Mouse (Mus musculus): ENCODE measurements at regions not wholly inside any gene's neighbourhood (a gene's known extent, or its start where the extent isn't known, plus 50 kb on each side); places are given as distances from the start of the nearest gene placed in this dataset.

- no peak for DNase-seq (ENCODE audit: low spot score in 2 of 2)
Measured at GRCm38 (mm10) chr14:105426597-105427334, 168.4 kb downstream of the Ndfip2 start.

- no peak for DNase-seq (ENCODE audit: low spot score in 2 of 2)
Measured at GRCm38 (mm10) chr14:105417967-105418366, 159.6 kb downstream of the Ndfip2 start.

GRCm38 (mm10) chr14:105417458-105417960 lies 159.1 kb downstream of the Ndfip2 start:
- no peak for DNase-seq (ENCODE audit: low spot score in 2 of 2)

GRCm38 (mm10) chr14:105416964-105417363 lies 158.6 kb downstream of the Ndfip2 start:
- DNase-seq (ENCODE audit: low spot score in 2 of 2): no peak

- no peak for DNase-seq (ENCODE audit: low spot score in 2 of 2)
Measured at GRCm38 (mm10) chr14:105404662-105405061, 146.3 kb downstream of the Ndfip2 start.

GRCm38 (mm10) chr14:105404241-105404640 lies 145.9 kb downstream of the Ndfip2 start:
- no peak for DNase-seq (ENCODE audit: low spot score in 2 of 2)

GRCm38 (mm10) chr14:105403256-105403655 lies 144.9 kb downstream of the Ndfip2 start:
- DNase-seq (ENCODE audit: low spot score in 2 of 2): no peak

- DNase-seq (ENCODE audit: low spot score in 2 of 2): no peak
Measured at GRCm38 (mm10) chr14:105402556-105402955, 144.2 kb downstream of the Ndfip2 start.

- DNase-seq (ENCODE audit: low spot score in 2 of 2): peak; percentile 35 to 44
Measured at GRCm38 (mm10) chr14:105397467-105397866, 139.1 kb downstream of the Ndfip2 start.

- no peak for DNase-seq (ENCODE audit: low spot score in 2 of 2)
Measured at GRCm38 (mm10) chr14:105392079-105392813, 133.9 kb downstream of the Ndfip2 start.

- DNase-seq (ENCODE audit: low spot score in 2 of 2): no peak
Measured at GRCm38 (mm10) chr14:105391430-105391829, 133.1 kb downstream of the Ndfip2 start.

GRCm38 (mm10) chr14:105385119-105385518 lies 126.7 kb downstream of the Ndfip2 start:
- DNase-seq (ENCODE audit: low spot score in 2 of 2): no peak

GRCm38 (mm10) chr14:105383382-105383781 lies 125.0 kb downstream of the Ndfip2 start:
- DNase-seq (ENCODE audit: low spot score in 2 of 2): no peak

- DNase-seq (ENCODE audit: low spot score in 2 of 2): no peak
Measured at GRCm38 (mm10) chr14:105380101-105380500, 121.7 kb downstream of the Ndfip2 start.

- no peak for DNase-seq (ENCODE audit: low spot score in 2 of 2)
Measured at GRCm38 (mm10) chr14:105377770-105378169, 119.4 kb downstream of the Ndfip2 start.

- DNase-seq (ENCODE audit: low spot score in 2 of 2): no peak
Measured at GRCm38 (mm10) chr14:105377035-105377621, 118.8 kb downstream of the Ndfip2 start.

- no peak for DNase-seq (ENCODE audit: low spot score in 2 of 2)
Measured at GRCm38 (mm10) chr14:105369637-105370435, 111.5 kb downstream of the Ndfip2 start.

GRCm38 (mm10) chr14:105360530-105360929 lies 102.2 kb downstream of the Ndfip2 start:
- no peak for DNase-seq (ENCODE audit: low spot score in 2 of 2)

GRCm38 (mm10) chr14:105359829-105360228 lies 101.5 kb downstream of the Ndfip2 start:
- DNase-seq (ENCODE audit: low spot score in 2 of 2): no peak

Measured in spleen, postnatal 36 days (tissue).